10 mouse cellular contexts compared by ENCODE assay signal in the genomic region with DNA sequence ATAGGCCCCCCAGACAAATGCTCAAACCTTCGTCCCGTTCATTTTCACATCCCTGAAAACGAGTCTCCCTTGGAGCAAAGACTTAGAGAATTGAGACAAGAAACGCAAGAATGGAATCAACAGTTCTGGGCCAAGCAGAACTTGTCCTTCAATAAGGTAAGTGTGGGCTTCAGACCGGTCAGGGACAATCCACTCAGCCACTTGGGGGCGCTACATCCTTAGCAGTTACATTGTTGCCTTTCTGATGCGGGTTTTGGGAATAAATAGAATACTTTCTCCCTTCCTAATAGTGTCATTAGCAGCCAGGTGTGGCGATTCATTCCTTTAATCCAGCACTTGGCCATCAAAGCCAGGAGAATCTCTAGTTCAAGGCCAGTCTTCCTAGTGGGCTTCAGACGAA. TPM values are rescaled to one million over a fixed set of nuclear protein-coding genes. Genes with fewer than 3 reads are reported as not detected.
DNase-seq lines count a peak whose midpoint lies in the region; ATAC-seq and TF ChIP-seq lines count a peak whose summit lies in the region.
"Had no signal": no experiment of that assay in that cellular context is flagged by ENCODE, and none has a peak within 500 bp of the region (broad histone marks: within the 10 kb centered on the region; RNA-seq: fewer than 3 reads in every experiment).

No protein-coding gene starts in this region.

- no peak for TF ChIP-seq EP300 in heart, postnatal 0 days (IDR thresholded peaks at IDR 0.05; ENCODE audit: low read depth)
- TF ChIP-seq EP300 in liver, postnatal 0 days (IDR thresholded peaks at IDR 0.05; ENCODE audit: low read depth) = no peak

- no peak for DNase-seq in heart, postnatal 0 days (ENCODE audit: low spot score)
- DNase-seq in right cerebral cortex, postnatal 14 days = peak; percentile 79
- no peak for DNase-seq in right cerebral cortex, postnatal 36 days (ENCODE audit: low spot score in 2 of 2)
- DNase-seq in brain, adult 2 months (ENCODE audit: low read depth, low spot score) = peak; percentile 74
- DNase-seq in liver, postnatal 0 days = peak; percentile 66
- no peak for DNase-seq in ovary, postnatal 14 days (ENCODE audit: low spot score)
- DNase-seq in forebrain, embryonic 11.5 days (ENCODE audit: low spot score) = no peak

- WGBS in heart, postnatal 0 days = 69% methylated on average over 9 of the region's 9 CpGs
- 75% methylated on average over 9 of the region's 9 CpGs for WGBS in heart, embryonic 11.5 days (ENCODE audit: insufficient replicate concordance)
- WGBS in liver, postnatal 0 days (ENCODE audit: insufficient replicate concordance) = 73% methylated on average over 9 of the region's 9 CpGs
- WGBS in forebrain, embryonic 11.5 days = 75% methylated on average over 9 of the region's 9 CpGs

- peak; percentile 63 for TF ChIP-seq CTCF in heart, postnatal 0 days (IDR thresholded peaks at IDR 0.05; ENCODE audit: low read depth)
- peak; percentile 70 for TF ChIP-seq CTCF in liver, postnatal 0 days (IDR thresholded peaks at IDR 0.05; ENCODE audit: low read depth)

- peaks cover 9% of the 10 kb centered on the region; the same call in 1 of the 2 replicates for H3K36me3 ChIP-seq in heart, postnatal 0 days (replicated peaks; ENCODE audit: control insufficient read depth, insufficient read depth, low read length)
- H3K36me3 ChIP-seq in heart, embryonic 11.5 days (ENCODE audit: control insufficient read depth, insufficient read depth, low read length) = peaks cover 3% of the 10 kb centered on the region
- peaks cover 6% of the 10 kb centered on the region for H3K36me3 ChIP-seq in liver, postnatal 0 days (replicated peaks; ENCODE audit: insufficient read depth, low read length)
- H3K36me3 ChIP-seq in forebrain, embryonic 11.5 days (ENCODE audit: control insufficient read depth, insufficient read depth, low read length) = no peaks in the 10 kb centered on the region

- H3K9me3 ChIP-seq in heart, postnatal 0 days (replicated peaks; ENCODE audit: control insufficient read depth, low read length) = no peaks in the 10 kb centered on the region
- no peaks in the 10 kb centered on the region for H3K9me3 ChIP-seq in heart, embryonic 11.5 days (replicated peaks; ENCODE audit: control insufficient read depth, low read length)
- no peaks in the 10 kb centered on the region for H3K9me3 ChIP-seq in liver, postnatal 0 days (ENCODE audit: low read length)
- H3K9me3 ChIP-seq in forebrain, embryonic 11.5 days (ENCODE audit: control insufficient read depth, low read length) = no peaks in the 10 kb centered on the region
- H3K9me3 ChIP-seq: hindbrain, embryonic 15.5 days; midbrain, embryonic 12.5 days had no signal

- no peaks in the 10 kb centered on the region for H3K4me1 ChIP-seq in heart, postnatal 0 days (ENCODE audit: control insufficient read depth, insufficient read depth)
- peaks cover 4% of the 10 kb centered on the region; the same call in 1 of the 2 replicates for H3K4me1 ChIP-seq in heart, embryonic 11.5 days (ENCODE audit: control insufficient read depth, insufficient read depth, low read length)
- H3K4me1 ChIP-seq in liver, postnatal 0 days (ENCODE audit: insufficient read depth) = no peaks in the 10 kb centered on the region; the same call in 1 of the 2 replicates
- H3K4me1 ChIP-seq in forebrain, embryonic 11.5 days (replicated peaks; ENCODE audit: control insufficient read depth, insufficient read depth, low read length) = 0 out of 2 replicates have a peak, but pooled peaks cover 2% of the 10 kb centered on the region

- H3K4me2 ChIP-seq in heart, postnatal 0 days (ENCODE audit: low read depth, low read length) = no peak overlapping the region
- no peak overlapping the region for H3K4me2 ChIP-seq in heart, embryonic 11.5 days
- no peak overlapping the region for H3K4me2 ChIP-seq in liver, postnatal 0 days (ENCODE audit: low read depth, low read length)
- H3K4me2 ChIP-seq in forebrain, embryonic 11.5 days (ENCODE audit: low read depth, low read length, severe bottlenecking) = no peak overlapping the region
- H3K4me2 ChIP-seq: hindbrain, embryonic 15.5 days; midbrain, embryonic 12.5 days had no signal

- no peak overlapping the region for H3K4me3 ChIP-seq in heart, postnatal 0 days (ENCODE audit: low read depth, low read length)
- no peak overlapping the region for H3K4me3 ChIP-seq in heart, embryonic 11.5 days (ENCODE audit: low read depth, low read length)
- H3K4me3 ChIP-seq in liver, postnatal 0 days (ENCODE audit: low read depth, low read length) = no peak overlapping the region
- no peak overlapping the region for H3K4me3 ChIP-seq in forebrain, embryonic 11.5 days (ENCODE audit: low read depth, low read length)
- H3K4me3 ChIP-seq: hindbrain, embryonic 15.5 days; midbrain, embryonic 12.5 days had no signal

- no peak overlapping the region for H3K9ac ChIP-seq in heart, postnatal 0 days (replicated peaks; ENCODE audit: low read depth, low read length)
- H3K9ac ChIP-seq in heart, embryonic 11.5 days (ENCODE audit: low read depth, low read length) = no peak overlapping the region
- no peak overlapping the region for H3K9ac ChIP-seq in liver, postnatal 0 days (replicated peaks)
- H3K9ac ChIP-seq in forebrain, embryonic 11.5 days (ENCODE audit: low read length) = no peak overlapping the region
- H3K9ac ChIP-seq: hindbrain, embryonic 15.5 days; midbrain, embryonic 12.5 days had no signal

- no peaks in the 10 kb centered on the region for H3K27me3 ChIP-seq in heart, postnatal 0 days (ENCODE audit: control insufficient read depth, insufficient read depth, low read length)
- H3K27me3 ChIP-seq in heart, embryonic 11.5 days (ENCODE audit: control insufficient read depth, insufficient read depth, low read length) = no peaks in the 10 kb centered on the region
- no peaks in the 10 kb centered on the region for H3K27me3 ChIP-seq in liver, postnatal 0 days (ENCODE audit: insufficient read depth, low read length)
- H3K27me3 ChIP-seq in forebrain, embryonic 11.5 days (ENCODE audit: control insufficient read depth, insufficient read depth, low read length) = no peaks in the 10 kb centered on the region
- H3K27me3 ChIP-seq: hindbrain, embryonic 15.5 days; midbrain, embryonic 12.5 days had no signal

- no peak overlapping the region for H3K27ac ChIP-seq in heart, postnatal 0 days (ENCODE audit: low read depth)
- H3K27ac ChIP-seq in heart, embryonic 11.5 days (ENCODE audit: low read depth, low read length) = no peak overlapping the region
- no peak overlapping the region for H3K27ac ChIP-seq in liver, postnatal 0 days (ENCODE audit: low read depth)
- no peak overlapping the region for H3K27ac ChIP-seq in forebrain, embryonic 11.5 days (ENCODE audit: low read depth, low read length)
- H3K27ac ChIP-seq: hindbrain, embryonic 15.5 days; midbrain, embryonic 12.5 days had no signal

- ATAC-seq in heart, postnatal 0 days (ENCODE audit: insufficient read depth, low read depth) = no peak
- ATAC-seq in heart, embryonic 11.5 days (replicated peaks; ENCODE audit: insufficient number of reproducible peaks, low FRiP score, low TSS enrichment) = no peak
- no peak for ATAC-seq in liver, postnatal 0 days
- no peak for ATAC-seq in forebrain, embryonic 11.5 days (replicated peaks; ENCODE audit: low FRiP score)

RNA-seq across cellular contexts. Expression of a gene that starts 9.6 kb away (rescaled TPM):
- 18.5 and 50.7 TPM in 2 replicates for total RNA-seq in heart, postnatal 0 days (2014; rRNA removed; ENCODE audit: low replicate concordance)
- polyA plus RNA-seq in heart, postnatal 0 days (2015; fragmentation: Nextera tagmentation; extraction: Ambion mirVana) = 56.4 and 58.9 TPM in 2 replicates
- polyA plus RNA-seq in heart, embryonic 11.5 days (2014; fragmentation: Nextera tagmentation; extraction: Ambion mirVana) = 50.0 and 51.3 TPM in 2 replicates
- 21.5 and 22.1 TPM in 2 replicates for polyA plus RNA-seq in liver, postnatal 0 days (2015; fragmentation: Nextera tagmentation; extraction: Ambion mirVana)
- 55.4 and 55.5 TPM in 2 replicates for polyA plus RNA-seq in forebrain, embryonic 11.5 days (2014; fragmentation: Nextera tagmentation; extraction: Ambion mirVana)

RNA-seq across cellular contexts. Expression of a gene that starts 9.6 kb away (rescaled TPM):
- 13.3 and 16.3 TPM in 2 replicates for total RNA-seq in heart, postnatal 0 days (2014; rRNA removed; ENCODE audit: low replicate concordance)
- 32.4 and 34.7 TPM in 2 replicates for polyA plus RNA-seq in heart, postnatal 0 days (2015; fragmentation: Nextera tagmentation; extraction: Ambion mirVana)
- 41.8 and 42.8 TPM in 2 replicates for polyA plus RNA-seq in heart, embryonic 11.5 days (2014; fragmentation: Nextera tagmentation; extraction: Ambion mirVana)
- 16.7 TPM in 2 replicates for polyA plus RNA-seq in liver, postnatal 0 days (2015; fragmentation: Nextera tagmentation; extraction: Ambion mirVana)
- 65.2 and 67.7 TPM in 2 replicates for polyA plus RNA-seq in forebrain, embryonic 11.5 days (2014; fragmentation: Nextera tagmentation; extraction: Ambion mirVana)

RNA-seq across cellular contexts. Expression of a gene that starts 36.0 kb away (rescaled TPM):
- total RNA-seq in heart, postnatal 0 days (2014; rRNA removed; ENCODE audit: low replicate concordance) = 82.7 and 129 TPM in 2 replicates
- polyA plus RNA-seq in heart, postnatal 0 days (2015; fragmentation: Nextera tagmentation; extraction: Ambion mirVana) = 86.8 and 90.9 TPM in 2 replicates
- polyA plus RNA-seq in heart, embryonic 11.5 days (2014; fragmentation: Nextera tagmentation; extraction: Ambion mirVana) = 94.9 and 101 TPM in 2 replicates
- 9.6 and 10.7 TPM in 2 replicates for polyA plus RNA-seq in liver, postnatal 0 days (2015; fragmentation: Nextera tagmentation; extraction: Ambion mirVana)
- polyA plus RNA-seq in forebrain, embryonic 11.5 days (2014; fragmentation: Nextera tagmentation; extraction: Ambion mirVana) = 226 and 247 TPM in 2 replicates

RNA-seq across cellular contexts. Expression of a gene that starts 44.7 kb away (rescaled TPM):
- 23.5 and 24.9 TPM in 2 replicates for total RNA-seq in heart, postnatal 0 days (2014; rRNA removed; ENCODE audit: low replicate concordance)
- 4.1 and 6.1 TPM in 2 replicates for polyA plus RNA-seq in heart, postnatal 0 days (2015; fragmentation: Nextera tagmentation; extraction: Ambion mirVana)
- 3.4 and 4.6 TPM in 2 replicates for polyA plus RNA-seq in heart, embryonic 11.5 days (2014; fragmentation: Nextera tagmentation; extraction: Ambion mirVana)
- polyA plus RNA-seq in liver, postnatal 0 days (2015; fragmentation: Nextera tagmentation; extraction: Ambion mirVana) = 4.3 and 5.7 TPM in 2 replicates
- 12.9 and 15.6 TPM in 2 replicates for polyA plus RNA-seq in forebrain, embryonic 11.5 days (2014; fragmentation: Nextera tagmentation; extraction: Ambion mirVana)

RNA-seq across cellular contexts. Expression of a gene that starts 50.5 kb away (rescaled TPM):
- 735 and 758 TPM in 2 replicates for total RNA-seq in heart, postnatal 0 days (2014; rRNA removed; ENCODE audit: low replicate concordance)
- 334 and 359 TPM in 2 replicates for polyA plus RNA-seq in heart, postnatal 0 days (2015; fragmentation: Nextera tagmentation; extraction: Ambion mirVana)
- 454 and 458 TPM in 2 replicates for polyA plus RNA-seq in heart, embryonic 11.5 days (2014; fragmentation: Nextera tagmentation; extraction: Ambion mirVana)
- polyA plus RNA-seq in liver, postnatal 0 days (2015; fragmentation: Nextera tagmentation; extraction: Ambion mirVana) = 28.1 and 32.7 TPM in 2 replicates
- 2,325 and 2,523 TPM in 2 replicates for polyA plus RNA-seq in forebrain, embryonic 11.5 days (2014; fragmentation: Nextera tagmentation; extraction: Ambion mirVana)

Comparison
In these comparisons a context has a peak if more than half of its experiments do, and no peak if none do; other contexts are left out.
1. DNase-seq: peak in right cerebral cortex, postnatal 14 days (single experiment), brain, adult 2 months (single experiment) and liver, postnatal 0 days (single experiment); none in heart, postnatal 0 days (single experiment), right cerebral cortex, postnatal 36 days (0 of 2), ovary, postnatal 14 days (single experiment) and forebrain, embryonic 11.5 days (single experiment).